Mouse (Mus musculus): ENCODE data around the gene Il7r. TPM values are rescaled to one million over a fixed set of nuclear protein-coding genes. Genes with fewer than 3 reads are reported as not detected.

Gene Il7r
- polyA plus RNA-seq, 1 experiment from 2014 or later: not detected

GRCm38 (mm10) chr15:9463521-9464027 is 66.4 kb downstream of the Il7r start:
- Histone ChIP-seq H3K27me3 (no peaks in the 10 kb centered on the region), H3K9me3 (no peaks in the 10 kb centered on the region), H3K9ac (no peak overlapping the region), H3K36me3 (replicated peaks) (no peaks in the 10 kb centered on the region), H3K27ac (no peak overlapping the region), H3K4me1 (no peaks in the 10 kb centered on the region), H3K4me3 (replicated peaks) (no peak overlapping the region), H3K4me2 (no peak overlapping the region)
- 73% methylated on average over 7 of the region's 7 CpGs for WGBS
- ATAC-seq (ENCODE audit: low FRiP score): no peak

Other genes starting within 250 kb of the Il7r start
- gene Ugt3a2, start 194.6 kb downstream of the Il7r start, polyA plus RNA-seq (2016; fragmentation: Nextera tagmentation; extraction: Ambion mirVana): not detected in 2 replicates
- 0.78 and 1.1 TPM in 2 replicates for gene Capsl, start 94.1 kb downstream of the Il7r start, polyA plus RNA-seq (2016; fragmentation: Nextera tagmentation; extraction: Ambion mirVana)
- 0.76 and 1.2 TPM in 2 replicates for gene Spef2, start 218.7 kb upstream of the Il7r start, polyA plus RNA-seq (2016; fragmentation: Nextera tagmentation; extraction: Ambion mirVana)

Measured in forebrain, embryonic 12.5 days (tissue).